Mouse (Mus musculus) cerebellum, adult 2 months (tissue): ENCODE data around the gene Xpo5. TPM values are rescaled to one million over a fixed set of nuclear protein-coding genes. Genes with fewer than 3 reads are reported as not detected.
A peak's percentile ranks its signal among the peaks of the same experiment; 100 is the strongest.

ENCODE experiments used
- DNase-seq, 2 experiments: peaks; one replicate each; pipeline ENCODE4 v3.0.0; 2021
- H3K27ac ChIP-seq: fragments of 200-500 bp; 2 replicates; pipeline ENCODE4 v1.5.1; 2012; ENCODE audit warnings: low read length, control low read depth, inconsistent platforms; ENCODE audit not compliant: insufficient read depth
- H3K27me3 ChIP-seq: fragments of 200-500 bp; 2 replicates; pipeline ENCODE4 v1.6.1; 2012; ENCODE audit warnings: inconsistent platforms, mild to moderate bottlenecking, low read length, moderate library complexity; ENCODE audit not compliant: control insufficient read depth, insufficient read depth
- H3K4me1 ChIP-seq: fragments of 200-500 bp; 2 replicates; pipeline ENCODE4 v1.6.1; 2011; ENCODE audit warnings: low read length; ENCODE audit not compliant: control insufficient read depth, insufficient read depth
- H3K4me3 ChIP-seq: fragments of 200-500 bp; replicated peaks from 2 replicates; pipeline ENCODE3; 2011; ENCODE audit warnings: mild to moderate bottlenecking, low read depth, low read length, control low read depth; ENCODE audit not compliant: insufficient read depth
- CTCF ChIP-seq: fragments of 200-500 bp; IDR thresholded peaks from 2 replicates; pipeline ENCODE4 v1.5.1; 2011; ENCODE audit warnings: low read depth, mild to moderate bottlenecking, control low read depth, low read length, moderate library complexity, borderline replicate concordance; ENCODE audit not compliant: insufficient read depth
- POLR2A ChIP-seq: fragments of 200-500 bp; IDR thresholded peaks from 2 replicates; pipeline ENCODE4 v1.6.1; 2011; ENCODE audit warnings: low read length, control low read depth, borderline replicate concordance; ENCODE audit not compliant: insufficient read depth
- WGBS: fragments of 180-500 bp; shearing (Covaris S2); methylation state at CpG from one replicate; pipeline ENCODE4 v1.1.7; 2018; 5-methylcytosine and 5-hydroxymethylcytosine counted together
- polyA plus RNA-seq: library from polyadenylated mRNA; depleted of rRNA; stranded (reverse); fragments of >200 nt; gene quantifications from 2 replicates; pipeline ENCODE4 v1.2.3, GENCODE M21; 2012

The Xpo5 gene
- polyA plus RNA-seq, 1 experiment = 39.1 TPM

- Histone ChIP-seq H3K4me1 (peaks cover 18% of the 10 kb centered on the region), H3K27me3 (no peaks in the 10 kb centered on the region), H3K4me3 (no peak overlapping the region), H3K27ac (no peak overlapping the region)
- 27% methylated on average over 5 of the region's 5 CpGs for whole genome bisulfite sequencing
- TF ChIP-seq POLR2A (no peak), CTCF (no peak)
- DNase-seq = no peak
These were observed 36.3 kb upstream of the Xpo5 start for GRCm38 (mm10) chr17:46166270-46166669.

GRCm38 (mm10) chr17:46167014-46167413 lies 35.6 kb upstream of the Xpo5 start:
- DNase-seq = no peak
- Histone ChIP-seq H3K27ac (no peak overlapping the region), H3K27me3 (no peaks in the 10 kb centered on the region), H3K4me1 (peaks cover 14% of the 10 kb centered on the region), H3K4me3 (no peak overlapping the region)
- 39% methylated on average over 11 of the region's 11 CpGs for WGBS
- TF ChIP-seq CTCF (peak; percentile 17; the same call in 1 of the 2 replicates), POLR2A (no peak)

- 19% methylated on average over 5 of the region's 5 CpGs for WGBS
These were observed 34.3 kb upstream of the Xpo5 start for GRCm38 (mm10) chr17:46168318-46168717.

GRCm38 (mm10) chr17:46168768-46169167 lies 33.8 kb upstream of the Xpo5 start:
- H3K27ac ChIP-seq = no peak overlapping the region
- peaks cover 8% of the 10 kb centered on the region for H3K4me1 ChIP-seq
- no peak for DNase-seq
- H3K4me3 ChIP-seq = no peak overlapping the region
- 64% methylated on average over 5 of the region's 5 CpGs for WGBS
- no peaks in the 10 kb centered on the region for H3K27me3 ChIP-seq
- TF ChIP-seq CTCF (no peak), POLR2A (no peak)

More at GRCm38 (mm10) chr17:46168318-46168717, 34.3 kb upstream of the Xpo5 start:
- no peaks in the 10 kb centered on the region for H3K27me3 ChIP-seq
- peaks cover 9% of the 10 kb centered on the region for H3K4me1 ChIP-seq
- H3K27ac ChIP-seq = no peak overlapping the region
- no peak overlapping the region for H3K4me3 ChIP-seq
- DNase-seq = no peak
- TF ChIP-seq POLR2A (no peak), CTCF (no peak)

GRCm38 (mm10) chr17:46170538-46170937 lies 32.0 kb upstream of the Xpo5 start:
- 78% methylated on average over 3 of the region's 3 CpGs for WGBS
- Histone ChIP-seq H3K4me3 (no peak overlapping the region), H3K27me3 (no peaks in the 10 kb centered on the region), H3K4me1 (peaks cover 5% of the 10 kb centered on the region), H3K27ac (no peak overlapping the region)
- no peak for DNase-seq
- TF ChIP-seq POLR2A = no peak
- peak; percentile 51; the same call in 1 of the 2 replicates for TF ChIP-seq CTCF

- WGBS = 90% methylated on average over 4 of the region's 4 CpGs
- no peak for DNase-seq
- Histone ChIP-seq H3K4me3 (no peak overlapping the region), H3K27ac (no peak overlapping the region), H3K27me3 (no peaks in the 10 kb centered on the region; the same call in 1 of the 2 replicates), H3K4me1 (no peaks in the 10 kb centered on the region)
- TF ChIP-seq POLR2A = no peak
- no peak for TF ChIP-seq CTCF
These were observed 20.3 kb upstream of the Xpo5 start for GRCm38 (mm10) chr17:46182273-46182672.

- WGBS = 11% methylated on average over 2 of the region's 2 CpGs
- Histone ChIP-seq H3K27me3 (no peaks in the 10 kb centered on the region; the same call in 1 of the 2 replicates), H3K4me3 (no peak overlapping the region), H3K27ac (no peak overlapping the region), H3K4me1 (no peaks in the 10 kb centered on the region)
- DNase-seq = peak in 1 of 2 experiments; percentile 13
- TF ChIP-seq POLR2A (no peak), CTCF (no peak)
These were observed 13.8 kb upstream of the Xpo5 start for GRCm38 (mm10) chr17:46188829-46189228.

GRCm38 (mm10) chr17:46201151-46201550 lies 1.4 kb upstream of the Xpo5 start:
- no peak for DNase-seq
- H3K27ac ChIP-seq = no peak overlapping the region
- no peaks in the 10 kb centered on the region for H3K4me1 ChIP-seq
- H3K4me3 ChIP-seq = peak overlapping the region; percentile 15
- H3K27me3 ChIP-seq = no peaks in the 10 kb centered on the region
- 15% methylated on average over 6 of the region's 6 CpGs for WGBS
- no peak for TF ChIP-seq CTCF
- TF ChIP-seq POLR2A = no peak

- DNase-seq = no peak
- under 1% methylated on average over 20 of the region's 20 CpGs for WGBS
These were observed 496 bp downstream of the Xpo5 start for GRCm38 (mm10) chr17:46203078-46203477.

More at GRCm38 (mm10) chr17:46203078-46203477, 496 bp downstream of the Xpo5 start:
- H3K27ac ChIP-seq = peak overlapping the region; percentile 32
- H3K4me3 ChIP-seq = peak overlapping the region; percentile 91
- H3K27me3 ChIP-seq = no peaks in the 10 kb centered on the region
- no peaks in the 10 kb centered on the region for H3K4me1 ChIP-seq
- TF ChIP-seq POLR2A (no peak), CTCF (no peak)
